Mouse (Mus musculus) testis, adult 2 months (tissue): ENCODE measurements around the gene Pde2a. TPM values are rescaled to one million over a fixed set of nuclear protein-coding genes. Genes with fewer than 3 reads are reported as not detected.

Experiments used
- H3K27ac ChIP-seq: fragments of 200-500 bp; 2 replicates; pipeline ENCODE4 v1.5.1; 2012; ENCODE audit warnings: low read depth, low read length; ENCODE audit not compliant: control insufficient read depth, insufficient read depth
- H3K27me3 ChIP-seq: fragments of 200-500 bp; 2 replicates; pipeline ENCODE4 v1.6.1; 2012; ENCODE audit warnings: mild to moderate bottlenecking, low read length, moderate library complexity; ENCODE audit not compliant: control insufficient read depth, insufficient read depth
- H3K36me3 ChIP-seq: fragments of 200-500 bp; 2 replicates; pipeline ENCODE4 v1.6.1; 2012; ENCODE audit warnings: mild to moderate bottlenecking, low read length; ENCODE audit not compliant: control insufficient read depth, insufficient read depth
- H3K4me1 ChIP-seq: fragments of 200-500 bp; 2 replicates; pipeline ENCODE4 v1.6.1; 2012; ENCODE audit warnings: low read length; ENCODE audit not compliant: control insufficient read depth, insufficient read depth
- H3K4me3 ChIP-seq: fragments of 200-500 bp; 2 replicates; pipeline ENCODE4 v1.5.1; 2012; ENCODE audit warnings: low read depth, mild to moderate bottlenecking, low read length, moderate library complexity, mixed read lengths; ENCODE audit not compliant: control insufficient read depth
- CTCF ChIP-seq: fragments of 200-500 bp; IDR thresholded peaks from 2 replicates; pipeline ENCODE4 v1.5.1; 2012; ENCODE audit warnings: low read depth, mild to moderate bottlenecking, inconsistent platforms, low read length, moderate library complexity; ENCODE audit not compliant: control insufficient read depth, insufficient read depth, insufficient replicate concordance
- POLR2A ChIP-seq: fragments of 200-500 bp; IDR thresholded peaks from 2 replicates; pipeline ENCODE4 v1.6.1; 2012; ENCODE audit warnings: low read depth, mild to moderate bottlenecking, inconsistent platforms, low read length, moderate library complexity; ENCODE audit not compliant: control insufficient read depth
- polyA plus RNA-seq: library from polyadenylated mRNA; depleted of rRNA; stranded (reverse); fragments of >200 nt; gene quantifications from 2 replicates; pipeline ENCODE4 v1.2.3, GENCODE M21; 2012

The Pde2a gene
- polyA plus RNA-seq, 1 experiment, result 7.4 TPM

- H3K27me3 ChIP-seq, result no peaks in the 10 kb centered on the region
- H3K36me3 ChIP-seq, result no peaks in the 10 kb centered on the region
- H3K4me3 ChIP-seq, result no peak overlapping the region
- no peak for TF ChIP-seq POLR2A
- no peak for TF ChIP-seq CTCF
- H3K27ac ChIP-seq, result no peak overlapping the region
- H3K4me1 ChIP-seq, result no peaks in the 10 kb centered on the region
These were observed 41.8 kb upstream of the Pde2a start for GRCm38 (mm10) chr7:101379732-101380131.

- no peaks in the 10 kb centered on the region for H3K27me3 ChIP-seq
- no peak overlapping the region for H3K4me3 ChIP-seq
- TF ChIP-seq POLR2A, result no peak
- no peak for TF ChIP-seq CTCF
- H3K36me3 ChIP-seq, result no peaks in the 10 kb centered on the region
- no peaks in the 10 kb centered on the region for H3K4me1 ChIP-seq
- H3K27ac ChIP-seq, result no peak overlapping the region
These were observed 40.0 kb upstream of the Pde2a start for GRCm38 (mm10) chr7:101381512-101381911.

- H3K27me3 ChIP-seq, result no peaks in the 10 kb centered on the region
- H3K27ac ChIP-seq, result no peak overlapping the region
- H3K4me1 ChIP-seq, result no peaks in the 10 kb centered on the region
- H3K36me3 ChIP-seq, result no peaks in the 10 kb centered on the region
- H3K4me3 ChIP-seq, result no peak overlapping the region
- TF ChIP-seq POLR2A (no peak), CTCF (peak; percentile 13; the same call in 1 of the 2 replicates)
These were observed 39.1 kb upstream of the Pde2a start for GRCm38 (mm10) chr7:101382378-101382777.

GRCm38 (mm10) chr7:101383756-101384155 is 37.7 kb upstream of the Pde2a start:
- no peak for TF ChIP-seq CTCF
- TF ChIP-seq POLR2A, result no peak
- Histone ChIP-seq H3K4me3 (no peak overlapping the region), H3K27ac (no peak overlapping the region), H3K36me3 (no peaks in the 10 kb centered on the region), H3K4me1 (no peaks in the 10 kb centered on the region), H3K27me3 (no peaks in the 10 kb centered on the region)

- H3K4me3 ChIP-seq, result no peak overlapping the region
- no peaks in the 10 kb centered on the region for H3K36me3 ChIP-seq
- TF ChIP-seq POLR2A (no peak), CTCF (no peak)
- no peaks in the 10 kb centered on the region for H3K4me1 ChIP-seq
- H3K27ac ChIP-seq, result no peak overlapping the region
- H3K27me3 ChIP-seq, result no peaks in the 10 kb centered on the region
These were observed 36.6 kb upstream of the Pde2a start for GRCm38 (mm10) chr7:101384931-101385330.

GRCm38 (mm10) chr7:101385331-101385733 is 36.2 kb upstream of the Pde2a start:
- H3K36me3 ChIP-seq, result no peaks in the 10 kb centered on the region
- no peak overlapping the region for H3K27ac ChIP-seq
- H3K27me3 ChIP-seq, result no peaks in the 10 kb centered on the region
- TF ChIP-seq POLR2A (no peak), CTCF (no peak)
- no peaks in the 10 kb centered on the region for H3K4me1 ChIP-seq
- no peak overlapping the region for H3K4me3 ChIP-seq

- H3K27ac ChIP-seq, result no peak overlapping the region
These were observed 35.5 kb upstream of the Pde2a start for GRCm38 (mm10) chr7:101385866-101386452.

GRCm38 (mm10) chr7:101389256-101389655 is 32.2 kb upstream of the Pde2a start:
- Histone ChIP-seq H3K4me1 (peaks cover 4% of the 10 kb centered on the region; the same call in 1 of the 2 replicates), H3K27ac (no peak overlapping the region), H3K27me3 (no peaks in the 10 kb centered on the region), H3K4me3 (no peak overlapping the region), H3K36me3 (no peaks in the 10 kb centered on the region)
- TF ChIP-seq CTCF, result no peak
- TF ChIP-seq POLR2A, result no peak

More at GRCm38 (mm10) chr7:101385866-101386452, 35.5 kb upstream of the Pde2a start:
- no peaks in the 10 kb centered on the region for H3K27me3 ChIP-seq
- H3K4me1 ChIP-seq, result no peaks in the 10 kb centered on the region
- no peaks in the 10 kb centered on the region for H3K36me3 ChIP-seq
- TF ChIP-seq POLR2A (no peak), CTCF (no peak)
- H3K4me3 ChIP-seq, result no peak overlapping the region
